Mouse (Mus musculus) frontal cortex, postnatal 10 days (tissue): ENCODE results near the gene Snx20.
"Not testable (repeated sequence)": the region's sequence is repeated elsewhere in the genome, so short reads cannot be mapped to it uniquely, and the experiment has no call there.

ENCODE experiments used
- DNase-seq, 2 experiments: peaks; one replicate each; pipeline ENCODE4 v3.0.0; 2022; ENCODE audit warnings: low spot score in 2 of 2, mixed read lengths in 1 of 2

Snx20 gene

DNA sequence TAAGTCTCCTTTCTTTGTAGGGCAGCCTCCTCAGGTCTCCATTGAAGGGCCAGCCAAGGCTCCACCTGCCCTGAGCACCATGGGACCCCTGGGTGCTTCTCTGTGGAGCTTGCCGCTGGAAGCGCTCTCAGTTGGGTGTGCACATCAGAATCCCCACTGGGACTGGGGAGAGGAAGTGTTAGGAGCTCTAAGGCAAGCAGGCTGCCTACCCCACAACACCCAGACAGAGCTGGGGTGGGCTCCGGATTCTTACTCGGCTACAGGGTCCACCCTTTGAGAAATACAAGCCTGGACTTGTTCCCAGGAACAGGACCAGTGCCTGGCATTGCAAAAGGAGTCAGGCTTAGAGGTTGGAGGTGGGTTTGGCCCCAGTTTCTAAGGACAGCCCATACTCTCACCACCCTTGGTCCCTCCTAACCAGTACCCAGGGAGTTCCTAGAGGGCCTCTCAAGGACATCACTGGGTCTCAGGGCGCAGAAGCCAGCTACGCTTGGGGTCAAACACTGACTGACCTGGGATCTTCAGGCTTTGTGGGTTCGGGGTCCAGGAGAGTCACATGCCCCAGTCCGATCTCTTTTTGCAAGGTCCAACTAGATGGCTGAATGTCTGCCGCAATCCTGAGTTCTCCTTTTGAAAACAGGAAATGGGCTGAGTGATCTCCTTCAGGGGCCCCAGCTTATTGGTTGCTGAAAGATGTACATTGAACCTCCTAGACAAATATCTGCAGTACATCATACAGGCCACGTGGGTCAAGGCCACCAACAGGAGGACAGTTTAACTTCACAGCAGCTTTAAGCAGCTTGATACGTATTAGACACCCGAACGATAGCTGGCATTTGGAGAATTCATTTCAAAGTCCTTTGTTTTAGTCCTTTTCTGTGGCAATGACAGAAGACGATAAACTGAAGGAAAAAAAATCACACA is at the start of gene Snx20:
Snx20 (minus strand) TSS at position 655 of the 924 bp plus-strand sequence.
- no peak for DNase-seq

DNA sequence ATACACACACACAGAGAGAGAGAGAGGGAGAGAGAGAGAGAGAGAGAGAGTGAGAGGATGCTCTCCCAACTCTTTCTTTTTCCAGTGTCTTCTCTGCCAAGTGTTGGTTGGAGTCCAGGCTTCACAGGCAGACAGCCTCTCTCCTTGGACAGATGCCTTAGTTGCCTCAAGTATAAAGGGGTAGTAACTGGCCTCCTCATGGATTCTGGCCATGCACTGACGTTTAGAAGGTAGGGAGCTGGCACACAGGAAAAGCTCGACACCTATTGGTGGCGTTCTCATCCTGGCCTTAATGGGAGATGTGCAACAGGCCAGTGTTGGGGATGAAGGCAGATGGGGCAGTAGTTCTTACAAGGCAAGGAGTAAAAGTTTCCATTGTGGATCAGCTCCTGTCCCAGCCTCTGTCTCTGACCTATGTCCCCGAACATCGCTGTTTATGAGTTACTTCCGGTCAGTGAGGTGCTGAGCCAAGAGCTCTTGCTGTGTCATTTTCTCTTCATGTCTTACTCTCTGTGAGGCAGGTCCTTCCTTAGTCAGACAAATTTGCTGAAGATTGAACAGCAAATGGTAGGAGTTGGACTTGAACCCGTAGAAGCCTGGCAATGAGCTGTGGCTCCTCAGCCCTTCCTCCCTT is 47.8 kb upstream of the Snx20 start:
- no peak for DNase-seq

DNA sequence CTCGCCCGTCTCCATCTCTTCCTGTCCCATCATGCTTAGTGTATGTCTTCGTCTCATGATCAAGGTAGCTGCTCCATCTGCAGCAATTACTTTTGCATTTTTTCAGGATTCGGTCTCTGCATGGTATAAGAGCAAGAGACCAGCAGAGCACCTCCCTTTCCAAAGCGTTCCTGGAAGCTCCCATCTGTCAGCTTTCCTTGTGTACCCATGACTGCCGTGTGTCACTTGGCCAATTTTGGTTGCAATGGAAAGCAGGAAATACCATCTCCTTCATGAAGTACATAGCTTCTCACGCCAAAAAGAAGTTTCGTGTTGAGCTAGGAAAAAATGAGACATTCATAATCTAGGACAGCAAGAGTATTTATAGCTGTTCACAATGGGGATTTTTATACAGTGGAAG is 45.1 kb upstream of the Snx20 start:
- no peak for DNase-seq

DNA sequence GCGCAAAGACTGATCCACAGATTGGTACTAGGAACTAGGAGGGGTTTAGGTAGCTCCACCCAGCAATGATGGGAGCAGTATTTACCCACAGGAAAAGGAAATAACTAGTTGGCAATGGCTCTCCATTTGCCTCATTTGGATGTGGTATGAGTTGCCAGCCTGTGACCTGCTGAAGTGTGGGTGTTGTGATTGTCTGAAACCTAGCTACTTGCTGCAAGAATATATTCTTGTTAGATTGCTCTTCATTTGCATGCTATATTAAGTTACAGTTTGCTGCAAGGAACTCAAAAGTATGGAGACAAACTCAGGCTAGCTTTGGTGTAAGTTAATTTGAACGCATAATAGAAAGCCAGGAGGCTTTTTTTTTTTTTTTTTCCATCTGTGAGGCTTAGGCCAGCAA is 44.6 kb upstream of the Snx20 start:
- no peak for DNase-seq

DNA sequence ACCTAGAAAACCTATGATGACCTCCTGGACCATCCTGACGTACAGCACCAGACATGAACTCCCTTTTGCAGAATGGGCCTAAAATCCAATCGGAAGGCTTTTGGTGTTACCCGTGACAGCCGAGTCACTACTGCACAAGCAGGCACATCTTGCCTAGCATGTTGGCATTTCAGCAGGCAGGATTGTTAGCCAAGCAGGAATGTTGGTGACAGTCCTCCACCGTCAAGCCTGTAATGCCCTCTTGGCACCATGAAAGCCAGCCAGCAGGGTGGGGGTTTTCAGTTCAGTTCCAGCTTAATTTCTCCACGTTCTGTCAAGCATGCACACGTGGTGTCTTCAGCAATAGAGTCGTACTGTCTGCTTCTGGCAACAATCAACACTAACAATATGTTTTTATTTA is 41.1 kb upstream of the Snx20 start:
- no peak for DNase-seq

DNA sequence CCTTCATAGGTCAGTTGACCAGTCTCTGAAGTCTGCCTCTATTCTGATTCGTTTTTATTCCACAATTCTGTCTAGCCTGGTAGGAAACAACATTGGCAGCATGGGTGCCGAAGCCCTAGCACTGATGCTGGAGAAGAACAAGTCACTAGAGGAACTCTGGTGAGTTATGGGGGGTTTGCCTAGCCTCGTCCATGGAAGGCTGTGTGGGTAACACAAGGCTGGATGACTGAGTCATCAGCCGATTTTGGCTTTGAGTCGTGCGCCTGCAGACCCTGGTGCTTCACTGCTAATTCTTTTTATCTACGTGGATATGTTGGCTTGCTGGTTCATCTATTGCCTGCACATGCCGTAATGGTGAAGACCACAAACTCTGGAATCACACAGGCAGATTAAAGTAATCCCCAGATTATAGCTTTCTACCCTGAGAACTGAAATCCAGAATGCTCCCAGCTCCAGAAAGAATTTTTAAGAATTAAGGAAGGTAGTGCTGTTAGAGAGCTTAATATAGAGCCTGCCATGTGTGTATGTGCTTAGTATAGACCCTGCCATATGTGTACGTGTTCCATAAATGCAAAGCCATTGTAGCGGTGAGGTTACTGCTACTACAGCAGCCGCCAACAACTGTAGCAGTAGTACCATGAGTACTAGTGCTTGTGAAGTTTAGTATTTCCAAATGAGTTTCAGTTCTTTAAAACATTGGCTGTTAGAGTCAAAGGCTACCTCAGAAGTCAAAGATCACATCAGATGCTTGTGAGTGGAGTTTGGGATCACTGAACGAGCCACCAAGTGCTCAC is 39.6 kb upstream of the Snx20 start:
- no peak for DNase-seq

DNA sequence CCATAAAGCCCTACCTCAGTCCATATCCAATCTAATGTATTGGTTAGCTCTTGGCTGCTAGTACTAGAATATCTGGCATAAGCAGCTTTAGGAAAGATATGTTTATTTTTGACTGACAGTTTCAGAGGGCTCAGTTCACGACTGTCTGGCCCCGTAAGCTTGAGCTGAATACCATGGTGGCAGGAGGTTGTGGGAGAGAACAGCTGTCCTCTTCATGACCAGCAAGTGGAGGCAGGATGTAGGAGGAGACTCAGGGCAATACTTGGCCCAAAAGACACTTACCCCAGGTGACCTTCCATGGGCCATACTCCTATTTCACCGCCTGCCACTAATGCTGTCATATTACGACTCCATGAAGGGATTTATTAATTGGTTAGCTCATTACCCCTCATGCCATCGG is 37.9 kb upstream of the Snx20 start:
- no peak for DNase-seq

DNA sequence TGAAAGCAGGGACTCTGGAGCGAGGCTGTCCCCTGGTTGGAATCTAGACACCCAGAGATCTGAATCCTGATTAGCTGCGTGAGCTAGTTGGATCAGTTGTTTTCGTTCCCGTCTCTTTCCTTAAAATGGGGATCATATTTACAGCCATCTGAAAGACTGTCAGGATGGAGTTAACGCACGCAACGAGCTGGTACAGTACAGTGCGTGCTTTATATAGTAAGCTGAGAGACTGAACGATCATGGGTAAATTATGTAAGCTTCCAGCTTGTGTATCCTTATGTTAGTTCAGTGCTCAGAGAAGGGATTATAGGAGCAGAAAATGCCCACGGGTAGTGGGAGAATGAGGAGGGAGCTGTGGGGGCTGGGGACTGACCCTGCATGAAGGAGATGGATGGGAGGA is 35.6 kb upstream of the Snx20 start:
- no peak for DNase-seq

DNA sequence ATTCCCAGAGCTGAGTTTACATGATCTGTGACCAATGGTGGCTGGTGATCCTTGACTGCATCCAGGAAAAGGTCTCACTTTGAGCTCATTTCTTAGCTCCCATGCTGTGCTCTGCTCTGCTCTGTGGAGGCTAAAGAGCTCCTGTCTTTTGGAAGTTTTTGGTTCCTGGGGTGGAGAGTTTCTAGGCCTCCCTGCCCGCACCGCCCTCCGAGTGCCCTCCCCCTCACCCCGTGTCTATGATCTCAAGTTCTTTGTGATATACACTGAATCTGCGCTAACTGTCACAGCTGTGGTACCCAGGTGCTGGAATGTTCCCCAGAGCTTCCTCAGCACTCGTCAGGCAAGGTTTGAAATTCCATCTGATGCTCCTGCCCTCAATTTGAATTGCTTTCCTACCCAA is 34.9 kb upstream of the Snx20 start:
- DNase-seq, result no peak

DNA sequence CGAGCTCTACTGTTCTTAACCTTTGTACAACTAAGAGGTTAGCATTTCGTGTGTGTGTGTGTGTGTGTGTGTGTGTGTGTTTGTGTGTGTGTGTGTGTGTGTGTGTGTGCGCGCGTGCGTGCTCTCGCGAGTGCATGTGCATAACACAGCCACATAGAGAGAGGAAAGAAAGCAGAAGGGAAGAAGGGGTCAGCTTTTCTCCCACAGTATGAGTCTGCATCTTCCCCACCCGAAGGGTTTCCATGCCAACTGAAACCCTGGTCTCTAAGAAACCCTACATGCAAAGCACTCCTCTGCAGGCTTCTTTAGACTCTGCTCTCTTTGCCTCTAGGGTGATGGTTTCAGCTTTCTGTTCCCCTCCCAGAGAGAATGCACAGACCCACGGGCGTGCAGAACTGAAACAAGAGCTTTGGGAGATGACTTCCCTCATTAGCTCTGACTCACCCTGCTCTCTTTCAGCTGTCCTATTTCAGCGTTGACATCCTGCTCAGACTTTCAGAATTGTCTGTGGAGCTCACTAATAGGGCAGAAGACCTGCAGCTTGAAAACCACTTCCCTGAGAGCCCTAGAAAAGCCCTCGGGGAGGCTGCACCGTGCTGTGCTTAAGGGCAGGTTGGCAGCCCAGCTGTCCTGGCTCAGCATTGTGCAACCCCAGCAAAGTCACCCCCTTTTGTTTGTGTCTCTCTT is 32.6 kb upstream of the Snx20 start:
- DNase-seq, result peak; percentile 44 to 75

DNA sequence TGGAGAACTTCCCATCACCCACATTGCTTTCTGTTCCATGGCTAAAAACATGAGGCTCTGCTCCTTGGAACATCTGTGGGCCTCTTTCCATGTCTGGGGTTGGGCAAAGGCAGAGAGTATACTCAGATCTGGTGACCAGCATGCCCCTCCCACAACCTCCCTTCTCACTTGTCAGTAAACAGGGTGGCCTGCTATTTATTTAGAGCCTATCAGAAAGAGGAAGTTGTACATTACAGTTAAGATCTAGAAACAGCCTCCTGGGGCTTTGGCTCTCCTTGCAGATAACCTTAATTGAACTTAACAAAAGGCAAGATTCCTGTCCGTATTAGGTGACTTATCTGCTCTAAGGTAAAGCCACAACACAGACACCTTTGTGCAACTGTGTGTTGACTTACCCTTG is 30.5 kb upstream of the Snx20 start:
- DNase-seq, result no peak

DNA sequence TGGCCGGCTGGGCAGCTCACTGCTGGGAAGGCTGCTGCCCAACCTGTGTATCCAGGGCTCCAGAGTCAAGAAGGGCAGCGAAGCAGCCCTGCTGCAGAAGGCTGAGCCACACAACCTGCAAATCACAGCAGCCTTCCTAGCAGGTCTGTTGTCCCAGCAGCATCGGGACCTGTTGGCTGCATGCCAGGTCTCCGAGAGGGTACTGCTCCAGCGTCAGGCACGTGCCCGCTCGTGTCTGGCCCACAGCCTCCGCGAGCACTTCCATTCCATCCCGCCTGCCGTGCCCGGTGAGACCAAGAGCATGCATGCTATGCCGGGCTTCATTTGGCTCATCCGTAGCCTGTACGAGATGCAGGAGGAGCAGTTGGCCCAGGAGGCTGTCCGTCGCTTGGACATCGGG is 29.0 kb upstream of the Snx20 start:
- no peak for DNase-seq

DNA sequence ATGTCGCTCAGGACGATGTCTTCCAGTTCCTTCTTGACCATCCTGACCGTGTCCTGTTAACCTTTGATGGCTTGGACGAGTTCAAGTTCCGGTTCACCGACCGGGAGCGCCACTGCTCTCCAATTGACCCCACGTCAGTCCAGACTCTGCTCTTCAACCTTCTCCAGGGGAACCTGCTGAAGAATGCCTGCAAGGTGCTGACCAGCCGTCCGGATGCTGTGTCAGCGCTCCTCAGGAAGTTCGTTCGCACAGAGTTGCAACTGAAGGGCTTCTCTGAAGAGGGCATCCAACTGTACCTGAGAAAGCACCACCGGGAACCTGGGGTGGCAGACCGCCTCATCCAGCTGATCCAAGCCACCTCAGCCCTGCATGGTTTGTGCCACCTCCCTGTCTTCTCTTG is 28.2 kb upstream of the Snx20 start:
- no peak for DNase-seq

DNA sequence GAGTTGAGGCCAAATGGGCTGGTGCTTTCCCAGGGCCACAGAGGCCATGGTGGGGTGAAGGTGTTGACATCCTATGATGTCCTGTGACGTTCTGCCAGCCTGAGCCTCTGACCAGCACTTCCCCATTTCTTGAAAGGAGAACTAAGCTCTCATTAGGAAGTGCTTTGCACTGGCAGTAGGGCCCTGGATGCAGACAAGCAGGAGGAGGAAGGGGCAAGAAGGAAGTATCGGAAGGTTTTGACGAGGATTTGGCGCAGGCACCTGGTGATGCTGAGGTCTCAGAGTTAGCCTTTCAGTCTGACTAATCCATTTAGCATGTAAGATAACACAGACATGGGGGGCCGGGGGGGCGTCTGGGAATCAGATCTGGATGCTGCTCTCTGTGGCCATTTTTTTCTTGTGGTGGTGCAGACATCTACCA is 26.5 kb upstream of the Snx20 start:
- DNase-seq, result no peak

DNA sequence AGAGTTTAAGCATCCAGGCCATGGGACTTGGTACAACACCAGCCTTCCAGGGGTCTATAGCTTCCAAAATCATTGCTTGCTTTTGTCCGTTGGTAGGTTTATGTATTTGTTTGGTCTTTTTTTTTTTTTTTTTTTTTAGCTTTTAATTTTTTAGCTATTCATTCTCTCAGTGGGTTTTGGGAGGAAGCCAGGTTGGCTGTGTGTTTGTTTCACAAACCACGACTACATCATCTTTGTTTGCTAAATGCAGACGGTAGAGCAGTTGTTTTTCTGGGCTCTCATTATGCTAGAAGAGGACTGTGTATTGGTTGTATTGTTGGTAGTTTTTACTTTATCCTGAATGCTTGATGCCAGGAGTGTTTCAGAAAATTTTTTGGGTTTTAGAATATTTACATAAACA is 23.9 kb upstream of the Snx20 start:
- no peak for DNase-seq

DNA sequence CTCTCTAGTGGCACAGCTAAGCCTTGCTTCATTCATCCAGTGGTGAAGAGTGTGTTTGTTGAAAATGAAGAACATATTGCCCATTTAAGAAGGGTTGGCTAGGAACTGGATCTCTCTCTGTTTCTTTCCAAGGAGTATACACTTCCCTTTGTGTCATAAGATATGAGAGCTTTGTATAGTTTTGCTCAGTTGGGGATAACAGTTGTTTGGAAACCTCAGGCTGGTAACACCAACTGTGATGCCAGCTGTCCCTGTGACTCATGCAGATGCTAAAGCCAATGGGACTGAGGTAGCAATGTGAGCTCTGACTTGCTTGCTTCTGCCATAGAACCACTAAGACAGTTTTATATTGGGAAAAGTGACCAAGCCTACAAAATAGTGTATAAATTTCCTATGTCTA is 19.4 kb upstream of the Snx20 start:
- no peak for DNase-seq

DNA sequence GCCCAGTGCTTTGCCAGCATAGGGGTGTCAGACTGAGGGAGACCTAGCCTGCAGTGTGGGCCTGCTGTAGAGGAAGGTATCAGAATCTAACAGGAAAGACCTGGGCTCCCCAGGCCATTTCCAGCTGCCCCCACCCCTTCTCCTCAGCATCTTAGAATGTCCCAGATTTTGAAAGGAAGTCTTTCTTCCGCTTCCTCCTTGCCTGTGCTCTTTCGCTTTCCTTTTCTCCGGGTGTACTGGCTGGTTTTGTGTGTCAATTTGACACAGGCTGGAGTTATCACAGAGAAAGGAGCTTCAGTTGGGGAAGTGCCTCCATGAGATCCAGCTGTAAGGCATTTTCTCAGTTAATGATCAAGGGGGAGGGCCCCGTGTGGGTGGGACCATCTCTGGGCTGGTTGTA is 15.2 kb upstream of the Snx20 start:
- not testable (repeated sequence) for DNase-seq

DNA sequence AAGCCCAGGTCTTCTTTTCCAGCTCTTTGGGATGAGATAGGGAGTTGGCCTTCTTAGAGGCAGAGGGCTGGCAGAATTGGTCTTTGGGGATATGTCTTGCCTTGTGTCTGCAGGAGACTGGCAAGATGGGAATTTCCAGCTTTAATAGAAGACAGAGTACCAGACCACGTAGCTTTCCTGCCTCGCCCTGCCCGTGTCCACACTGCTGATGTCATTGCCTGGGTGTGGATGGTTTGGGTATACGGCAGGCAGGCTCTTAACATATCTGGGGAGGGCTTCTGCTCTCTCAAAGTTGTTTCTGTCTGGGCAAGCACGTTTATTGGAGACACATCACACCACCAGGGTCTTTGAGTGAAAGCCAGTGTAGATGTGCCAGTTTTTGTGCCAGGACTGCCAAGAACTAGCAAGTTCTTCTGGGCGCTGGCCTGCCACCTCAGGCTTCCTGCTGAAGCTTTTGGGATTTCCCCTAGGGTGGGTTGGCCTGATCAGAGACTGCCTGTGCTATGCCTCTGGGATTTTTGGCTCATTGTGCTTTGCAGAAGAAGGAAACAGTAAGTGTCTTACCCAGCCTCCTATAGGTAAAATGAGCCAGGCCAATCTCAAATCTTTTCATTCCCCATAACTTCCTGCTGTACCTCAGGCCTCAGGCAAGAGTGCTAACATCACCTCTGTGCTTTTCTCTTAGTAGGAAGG is 14.2 kb upstream of the Snx20 start:
- no peak for DNase-seq

DNA sequence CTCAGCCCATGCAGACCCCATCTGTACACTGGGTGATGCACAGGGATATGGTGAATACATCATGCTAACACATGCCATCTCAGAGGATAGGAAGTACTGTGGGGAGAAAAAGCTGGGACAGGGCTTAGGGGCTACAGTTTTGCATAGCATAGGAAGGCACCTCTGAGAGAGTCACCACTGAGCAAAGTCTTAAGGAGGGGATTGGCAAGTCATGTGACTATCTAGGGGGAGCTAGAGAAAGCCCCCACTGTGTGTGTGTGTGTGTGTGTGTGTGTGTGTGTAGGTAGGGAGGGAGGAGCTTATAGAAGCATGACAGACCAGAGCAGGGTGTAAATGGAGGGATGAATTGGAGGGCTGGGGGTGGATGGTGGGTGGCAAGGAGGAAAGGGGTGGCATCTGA is 12.4 kb upstream of the Snx20 start:
- no peak for DNase-seq

DNA sequence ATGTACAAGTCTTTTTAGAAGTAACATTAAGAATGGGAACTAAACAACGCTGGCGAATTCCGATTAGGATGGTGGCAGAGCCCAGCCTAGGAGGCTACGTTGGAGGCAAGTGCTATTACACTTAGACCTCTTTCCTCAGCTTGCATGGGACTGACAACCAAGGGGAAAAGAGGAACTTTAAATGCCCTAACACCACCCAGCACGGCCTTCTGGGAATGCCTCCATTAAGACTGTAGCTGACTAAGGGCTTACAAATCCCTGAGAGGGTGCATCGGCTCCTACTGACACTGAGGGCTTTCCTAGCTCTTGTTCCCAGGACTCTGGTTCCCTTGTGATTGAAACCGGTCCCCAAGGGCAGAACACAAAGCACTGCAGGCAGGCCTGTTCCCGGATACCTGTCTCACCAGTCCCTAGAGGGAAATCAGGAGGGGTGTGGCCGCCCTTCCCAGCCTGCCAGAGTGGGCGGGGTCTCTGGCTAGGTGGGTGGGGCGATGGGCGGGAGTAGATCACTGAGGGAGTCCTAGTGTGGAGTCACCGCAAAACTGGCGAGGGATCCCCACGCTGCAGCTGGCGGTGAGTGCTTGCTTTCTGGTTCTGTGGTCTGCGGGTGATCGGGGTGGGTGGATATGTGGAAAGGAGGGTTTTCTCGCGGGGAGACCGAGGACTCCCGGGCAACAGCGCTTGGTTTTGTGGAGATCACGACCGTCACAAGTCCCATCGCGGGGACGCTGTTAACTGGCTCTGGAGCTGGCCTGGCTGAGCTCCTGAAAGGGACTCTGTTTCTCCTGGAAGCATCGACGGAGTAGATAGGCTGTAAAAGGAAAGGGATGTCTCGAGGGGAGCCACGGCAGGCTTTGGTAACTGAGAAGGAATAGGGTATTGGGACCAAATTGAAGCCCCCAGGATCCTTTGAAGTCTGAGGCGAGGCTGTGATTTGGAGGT is 11.2 kb upstream of the Snx20 start, which contains the start of gene Nod2:
Nod2 (plus strand) TSS at position 479 of the 942 bp plus-strand sequence.
- peak in 1 of 2 experiments; percentile 43 for DNase-seq
